Mouse (Mus musculus): Measurements from ENCODE around the gene Klhl31. TPM values are rescaled to one million over a fixed set of nuclear protein-coding genes. Genes with fewer than 3 reads are reported as not detected.

Gene Klhl31
- polyA plus RNA-seq, 1 experiment = not detected

GRCm38 (mm10) chr9:77616796-77617195, 19.5 kb upstream of the Klhl31 start:
- no peak for TF ChIP-seq GATA1 (IDR thresholded peaks at IDR 0.05; ENCODE audit: low read length)

- no peak for TF ChIP-seq GATA1 (IDR thresholded peaks at IDR 0.05; ENCODE audit: low read length)
These were observed 18.5 kb upstream of the Klhl31 start for GRCm38 (mm10) chr9:77617751-77618150.

GRCm38 (mm10) chr9:77618392-77618791, 17.9 kb upstream of the Klhl31 start:
- TF ChIP-seq GATA1 (IDR thresholded peaks at IDR 0.05; ENCODE audit: low read length) = no peak

GRCm38 (mm10) chr9:77620077-77620476, 16.2 kb upstream of the Klhl31 start:
- no peak for TF ChIP-seq GATA1 (IDR thresholded peaks at IDR 0.05; ENCODE audit: low read length)

GRCm38 (mm10) chr9:77620482-77620881, 15.8 kb upstream of the Klhl31 start:
- TF ChIP-seq GATA1 (IDR thresholded peaks at IDR 0.05; ENCODE audit: low read length) = no peak

GRCm38 (mm10) chr9:77622874-77623273, 13.4 kb upstream of the Klhl31 start:
- no peak for TF ChIP-seq GATA1 (IDR thresholded peaks at IDR 0.05; ENCODE audit: low read length)

- TF ChIP-seq GATA1 (IDR thresholded peaks at IDR 0.05; ENCODE audit: low read length) = no peak
These were observed 12.8 kb upstream of the Klhl31 start for GRCm38 (mm10) chr9:77623318-77624050.

GRCm38 (mm10) chr9:77624171-77624570, 12.1 kb upstream of the Klhl31 start:
- no peak for TF ChIP-seq GATA1 (IDR thresholded peaks at IDR 0.05; ENCODE audit: low read length)

GRCm38 (mm10) chr9:77628676-77629075, 7.6 kb upstream of the Klhl31 start:
- TF ChIP-seq GATA1 (IDR thresholded peaks at IDR 0.05; ENCODE audit: low read length) = no peak

- TF ChIP-seq GATA1 (IDR thresholded peaks at IDR 0.05; ENCODE audit: low read length) = no peak
These were observed 6.6 kb upstream of the Klhl31 start for GRCm38 (mm10) chr9:77629708-77630107.

- no peak for TF ChIP-seq GATA1 (IDR thresholded peaks at IDR 0.05; ENCODE audit: low read length)
These were observed 5.5 kb upstream of the Klhl31 start for GRCm38 (mm10) chr9:77630764-77631163.

- no peak for TF ChIP-seq GATA1 (IDR thresholded peaks at IDR 0.05; ENCODE audit: low read length)
These were observed 3.9 kb upstream of the Klhl31 start for GRCm38 (mm10) chr9:77632432-77632831.

- no peak for TF ChIP-seq GATA1 (IDR thresholded peaks at IDR 0.05; ENCODE audit: low read length)
These were observed 297 bp upstream of the Klhl31 start for GRCm38 (mm10) chr9:77636003-77636402.

- TF ChIP-seq GATA1 (IDR thresholded peaks at IDR 0.05; ENCODE audit: low read length) = no peak
These were observed 1.1 kb downstream of the Klhl31 start for GRCm38 (mm10) chr9:77637357-77637756.

GRCm38 (mm10) chr9:77645176-77645575, 8.9 kb downstream of the Klhl31 start:
- no peak for TF ChIP-seq GATA1 (IDR thresholded peaks at IDR 0.05; ENCODE audit: low read length)

GRCm38 (mm10) chr9:77651847-77652246, 15.5 kb downstream of the Klhl31 start:
- no peak for TF ChIP-seq GATA1 (IDR thresholded peaks at IDR 0.05; ENCODE audit: low read length)

GRCm38 (mm10) chr9:77653907-77654306, 17.6 kb downstream of the Klhl31 start:
- no peak for TF ChIP-seq GATA1 (IDR thresholded peaks at IDR 0.05; ENCODE audit: low read length)
